Mouse (Mus musculus): ENCODE measurements around the gene Cyp46a1.

Gene Cyp46a1

DNA sequence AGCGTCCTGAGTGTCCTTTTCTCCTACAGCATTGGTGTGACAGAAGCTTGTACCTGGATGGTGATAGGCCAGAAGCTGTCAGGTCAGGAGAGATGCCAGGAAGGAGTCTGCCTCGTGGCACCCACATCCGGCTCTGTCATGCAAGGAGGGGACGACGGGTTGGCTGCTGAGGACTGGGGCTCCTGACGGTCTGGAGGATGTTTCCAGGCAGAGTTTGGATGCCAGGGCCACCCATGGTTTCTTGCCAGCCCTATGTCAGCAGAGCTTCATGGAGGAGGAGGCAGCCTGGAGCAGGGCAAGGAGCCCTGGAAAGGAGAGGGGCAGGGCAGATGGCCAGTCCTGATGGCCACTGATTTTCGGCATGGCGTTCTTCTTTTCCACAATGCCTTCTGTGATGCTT, 65.0 kb downstream of the Cyp46a1 start:
- no peak for DNase-seq (ENCODE audit: low read depth, low spot score)

DNA sequence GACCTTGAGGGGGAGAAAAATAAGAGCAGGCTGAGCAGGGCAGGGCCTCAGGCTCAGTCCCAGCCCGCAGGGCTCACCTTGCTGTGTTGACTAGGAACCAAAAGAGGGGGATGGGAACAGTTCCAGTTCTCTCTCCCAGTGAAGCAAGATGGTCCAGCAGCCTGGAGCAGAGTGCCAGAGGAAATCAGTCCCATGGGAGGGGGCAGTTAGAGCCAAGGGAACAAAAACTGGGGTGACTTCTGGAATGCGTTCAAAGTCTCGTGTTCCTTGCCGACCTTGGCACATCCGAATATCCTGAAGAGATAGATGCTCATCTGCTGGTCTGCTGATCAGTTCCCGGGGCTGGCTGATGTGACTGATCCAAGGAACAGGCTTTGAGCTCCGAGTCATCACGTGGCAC, 66.8 kb downstream of the Cyp46a1 start:
- DNase-seq (ENCODE audit: low read depth, low spot score) = no peak

DNA sequence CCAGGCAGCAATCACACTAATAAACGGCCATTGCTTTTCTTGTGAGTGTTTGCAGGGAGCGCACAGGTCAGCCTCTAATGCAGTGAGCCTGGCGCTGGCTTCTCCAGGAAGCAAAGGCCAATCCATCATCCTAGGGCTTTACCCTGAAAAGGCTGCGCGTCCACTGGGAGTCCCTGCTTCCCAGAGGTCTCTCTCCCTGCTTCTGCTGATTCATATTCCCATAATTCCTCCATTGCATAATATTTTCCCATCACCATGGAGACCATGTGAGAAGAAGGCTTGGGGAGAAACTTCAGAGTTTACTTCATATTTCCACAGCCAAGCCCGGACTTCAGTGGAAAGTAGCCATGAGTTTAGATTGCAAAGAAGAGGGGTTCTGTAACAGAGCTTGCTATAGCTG, 69.8 kb downstream of the Cyp46a1 start:
- peak; percentile 84 for DNase-seq (ENCODE audit: low read depth, low spot score)

DNA sequence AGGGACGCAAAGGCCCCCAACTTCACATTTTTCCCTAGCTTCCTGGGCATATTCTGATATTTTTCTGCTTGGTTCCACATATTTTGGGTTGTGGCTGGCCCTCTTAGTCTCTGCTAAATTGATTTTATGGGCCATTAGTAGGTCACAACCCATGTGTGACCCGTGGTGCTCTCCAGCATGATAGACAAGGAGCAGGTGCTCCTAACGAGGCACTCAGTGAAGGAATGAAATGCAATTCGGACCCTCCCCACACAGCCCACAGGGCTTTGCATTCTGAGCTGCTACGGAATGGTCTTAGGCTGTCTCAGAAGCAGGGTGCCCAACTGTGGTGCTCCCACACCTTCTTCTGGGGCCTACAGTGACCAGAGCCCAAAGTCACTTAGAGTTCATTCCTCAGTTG, 74.9 kb downstream of the Cyp46a1 start:
- no peak for DNase-seq (ENCODE audit: low read depth, low spot score)

DNA sequence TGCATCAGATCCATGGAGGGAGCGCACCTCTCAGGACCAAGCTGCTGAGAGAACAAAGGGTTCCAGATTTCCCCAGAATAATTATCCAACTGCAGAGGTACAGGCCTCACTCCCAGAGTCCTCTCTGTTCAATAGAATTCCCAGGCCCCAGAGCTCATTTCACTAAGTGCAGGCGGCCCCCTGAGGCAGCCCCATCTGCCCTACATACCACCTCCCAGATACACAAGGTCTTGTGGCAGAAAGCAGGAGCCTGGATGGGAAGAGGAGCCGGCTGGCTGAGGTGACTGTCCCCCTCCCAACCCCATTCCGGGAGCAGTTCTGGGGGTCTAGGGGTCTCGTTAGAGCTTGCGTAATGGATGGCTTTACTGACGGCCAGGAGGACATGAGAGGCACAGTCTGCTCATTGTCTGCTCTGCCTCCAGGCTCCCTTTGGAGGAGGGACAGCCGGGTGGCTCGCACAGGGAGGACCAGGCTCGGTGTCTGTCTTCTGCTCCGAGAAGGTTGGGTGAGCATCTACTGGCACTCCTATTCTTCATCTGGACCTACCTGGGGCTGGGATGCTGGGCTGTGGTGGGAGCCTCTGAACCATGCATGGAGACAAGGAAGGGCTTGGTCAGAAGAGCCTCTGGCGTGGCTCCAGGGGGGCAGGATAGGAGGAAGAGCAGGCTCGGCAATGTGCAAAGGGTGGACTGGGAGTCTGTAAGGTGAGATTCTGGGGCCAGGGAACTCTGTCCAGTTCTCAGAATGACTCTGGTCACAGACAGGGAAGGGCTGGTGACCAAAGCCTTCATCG, 76.4 kb downstream of the Cyp46a1 start:
- DNase-seq (ENCODE audit: low read depth, low spot score) = no peak
